Mouse (Mus musculus) neural tube, embryonic 14.5 days (tissue): Measurements from ENCODE around the gene Egln1. TPM values are rescaled to one million over a fixed set of nuclear protein-coding genes. Genes with fewer than 3 reads are reported as not detected.

Experiments used
- ATAC-seq: fragments of 200-750 bp; cut with Nextera tagmentation; 2 replicates; pipeline ENCODE4 v1.8.0; 2017; ENCODE audit warnings: low read depth, mild to moderate bottlenecking, moderate TSS enrichment, moderate library complexity
- H3K27ac ChIP-seq: fragments of 300-500 bp; sonication (generic); 2 replicates; pipeline ENCODE4 v1.5.1; 2014; ENCODE audit warnings: low read depth, mild to moderate bottlenecking, control low read depth, low read length, moderate library complexity, mixed read lengths
- H3K27me3 ChIP-seq: fragments of 300-500 bp; sonication (generic); 2 replicates; pipeline ENCODE4 v1.6.1; 2014; ENCODE audit warnings: low read length; ENCODE audit not compliant: control insufficient read depth, insufficient read depth
- H3K36me3 ChIP-seq: fragments of 300-500 bp; sonication (generic); 2 replicates; pipeline ENCODE4 v1.6.1; 2014; ENCODE audit warnings: low read length, mixed read lengths; ENCODE audit not compliant: control insufficient read depth, insufficient read depth
- H3K4me1 ChIP-seq: fragments of 300-500 bp; sonication (generic); 2 replicates; pipeline ENCODE4 v1.6.1; 2014; ENCODE audit warnings: low read length; ENCODE audit not compliant: control insufficient read depth, insufficient read depth
- H3K4me2 ChIP-seq: fragments of 300-500 bp; sonication (generic); 2 replicates; pipeline ENCODE4 v1.6.1; 2014; ENCODE audit warnings: mild to moderate bottlenecking, low read depth, low read length, control low read depth
- H3K4me3 ChIP-seq: fragments of 300-500 bp; sonication (generic); 2 replicates; pipeline ENCODE4 v1.5.1; 2014; ENCODE audit warnings: low read depth, low read length, control low read depth, mixed read lengths
- H3K9ac ChIP-seq: fragments of 300-500 bp; sonication (generic); replicated peaks from 2 replicates; pipeline ENCODE4 v1.6.1; 2014; ENCODE audit warnings: low read depth, mild to moderate bottlenecking, control low read depth, low read length, mixed read lengths
- H3K9me3 ChIP-seq: fragments of 300-500 bp; sonication (generic); 2 replicates; pipeline ENCODE4 v1.6.1; 2016; ENCODE audit warnings: low read length; ENCODE audit not compliant: control insufficient read depth
- WGBS: fragments of 180-500 bp; shearing (Covaris S2); extraction: QIAGEN DNeasy Blood & Tissue Kit; methylation state at CpG from one replicate; pipeline ENCODE4 v1.1.7; 2014; 5-methylcytosine and 5-hydroxymethylcytosine counted together
- polyA plus RNA-seq: library from polyadenylated mRNA; unstranded; fragments of >200 nt; fragmentation: Nextera tagmentation; extraction: Ambion mirVana; gene quantifications from 2 replicates; pipeline ENCODE4 v1.2.1, GENCODE M21; 2014

Egln1 gene
- polyA plus RNA-seq, 1 experiment from 2014 or later = 25.7 TPM

DNA sequence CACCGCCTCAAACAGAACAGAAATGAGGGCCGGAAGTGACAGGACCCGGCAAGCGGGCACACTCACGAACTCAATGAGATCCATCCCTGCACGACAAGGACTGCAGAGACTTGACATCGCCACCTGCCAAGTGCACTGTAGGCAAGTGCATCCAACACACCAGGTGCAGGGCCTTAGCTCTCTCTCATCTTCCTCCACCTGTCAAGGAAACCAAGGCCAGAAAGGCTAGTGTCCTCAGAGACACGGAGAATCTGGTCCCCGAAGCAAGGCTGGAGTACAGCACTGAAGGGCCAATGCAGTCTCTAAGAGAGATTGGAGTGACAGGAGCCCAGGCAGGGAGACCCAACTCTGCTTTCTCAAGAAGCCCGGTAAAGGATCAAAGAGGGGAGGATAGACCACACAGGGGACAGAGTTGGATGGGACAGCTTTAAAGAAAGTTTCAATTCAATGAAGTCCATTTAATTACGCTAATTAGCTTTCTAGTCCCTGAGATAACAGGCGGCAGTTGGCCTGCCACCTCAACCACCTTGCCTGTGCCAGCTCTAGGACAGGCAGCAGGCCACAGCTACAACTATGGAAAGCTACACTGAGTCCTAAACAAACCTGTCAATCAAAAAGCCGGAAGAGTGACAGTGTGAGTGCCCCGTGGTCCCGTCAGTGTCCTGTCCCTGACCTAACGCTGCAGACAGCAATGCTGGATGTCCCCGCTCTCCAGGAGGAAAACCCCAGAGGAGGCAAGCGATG is 31.2 kb downstream of the Egln1 start:
- H3K4me3 ChIP-seq = no peak overlapping the region
- no peak overlapping the region for H3K27ac ChIP-seq
- H3K9me3 ChIP-seq = no peaks in the 10 kb centered on the region
- H3K27me3 ChIP-seq = no peaks in the 10 kb centered on the region
- H3K4me1 ChIP-seq = peaks cover 10% of the 10 kb centered on the region; the same call in 1 of the 2 replicates
- H3K4me2 ChIP-seq = no peak overlapping the region
- WGBS = 83% methylated on average over 18 of the region's 18 CpGs
- H3K9ac ChIP-seq = no peak overlapping the region
- H3K36me3 ChIP-seq = peaks cover 20% of the 10 kb centered on the region
- no peak for ATAC-seq

DNA sequence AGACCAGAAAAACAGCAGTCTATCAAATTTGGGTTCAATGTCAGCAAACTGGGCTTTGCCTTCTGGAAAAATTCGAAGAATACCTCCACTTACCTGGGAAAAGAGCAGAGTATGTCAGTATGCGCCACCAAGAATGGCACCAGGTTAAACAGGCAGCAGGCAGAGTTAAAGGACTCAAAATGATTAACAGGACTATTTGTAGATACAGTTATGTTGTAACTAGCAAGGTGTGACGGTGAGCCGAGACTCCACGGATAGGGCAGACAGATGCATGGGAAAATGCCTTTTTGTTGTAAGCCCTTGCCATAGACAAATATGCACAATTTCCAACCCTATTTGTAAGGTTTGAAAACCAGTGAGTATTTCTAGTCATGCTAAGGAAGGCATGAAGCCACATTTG is 35.1 kb downstream of the Egln1 start:
- Histone ChIP-seq H3K9me3 (no peaks in the 10 kb centered on the region), H3K36me3 (peaks cover 41% of the 10 kb centered on the region), H3K27ac (no peak overlapping the region), H3K4me3 (no peak overlapping the region), H3K4me1 (no peaks in the 10 kb centered on the region), H3K27me3 (no peaks in the 10 kb centered on the region), H3K9ac (no peak overlapping the region), H3K4me2 (no peak overlapping the region)
- ATAC-seq = no peak
- 98% methylated on average over 5 of the region's 5 CpGs for WGBS

DNA sequence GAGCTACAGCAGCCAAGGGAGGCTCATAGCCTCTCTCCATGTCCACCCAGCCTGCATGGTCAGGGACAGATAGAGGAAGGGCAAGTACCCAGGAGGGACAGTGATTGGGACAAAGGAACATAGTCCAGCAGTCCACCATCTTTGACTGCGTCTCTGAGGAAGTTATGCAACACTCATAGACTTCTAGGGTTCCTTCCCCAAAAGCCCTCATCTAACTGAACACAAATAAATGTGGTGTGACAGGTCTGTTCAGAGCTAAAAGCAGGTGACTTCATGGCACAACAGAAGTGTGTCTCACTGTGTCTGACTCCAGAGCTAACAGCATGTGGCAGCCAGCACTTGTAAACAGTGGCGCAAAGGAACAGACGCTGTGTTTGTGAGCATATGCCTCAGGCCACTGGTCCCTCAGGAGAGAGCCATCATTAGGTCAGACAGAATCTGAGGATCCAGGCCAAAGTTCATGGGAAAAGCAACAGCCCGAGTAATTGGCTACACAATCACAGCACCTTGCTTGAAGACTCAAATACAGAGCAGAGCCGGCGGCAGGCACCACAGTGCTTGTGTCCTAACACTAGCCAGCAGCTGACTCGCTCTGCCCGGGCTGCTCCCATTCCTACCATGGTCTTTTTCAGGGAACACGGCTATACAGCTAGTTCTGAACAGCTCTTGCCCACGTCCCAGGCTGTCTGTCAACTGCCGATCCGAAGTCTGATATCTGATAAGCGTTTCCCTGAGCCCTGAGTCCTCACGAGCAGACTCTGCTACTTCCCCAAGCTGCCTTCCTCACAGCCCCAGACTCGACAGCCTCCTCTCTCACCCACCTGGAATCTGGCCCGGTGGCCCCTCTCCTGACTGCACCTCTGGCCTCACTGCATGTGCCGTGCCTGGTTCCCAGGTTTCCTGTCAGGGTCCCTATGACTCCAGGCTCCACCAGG is 36.9 kb downstream of the Egln1 start:
- H3K4me2 ChIP-seq = no peak overlapping the region
- no peaks in the 10 kb centered on the region for H3K9me3 ChIP-seq
- H3K36me3 ChIP-seq = peaks cover 53% of the 10 kb centered on the region
- no peak overlapping the region for H3K4me3 ChIP-seq
- no peaks in the 10 kb centered on the region for H3K27me3 ChIP-seq
- H3K27ac ChIP-seq = no peak overlapping the region
- no peaks in the 10 kb centered on the region for H3K4me1 ChIP-seq
- no peak overlapping the region for H3K9ac ChIP-seq
- no peak for ATAC-seq
- 80% methylated on average over 17 of the region's 17 CpGs for WGBS

DNA sequence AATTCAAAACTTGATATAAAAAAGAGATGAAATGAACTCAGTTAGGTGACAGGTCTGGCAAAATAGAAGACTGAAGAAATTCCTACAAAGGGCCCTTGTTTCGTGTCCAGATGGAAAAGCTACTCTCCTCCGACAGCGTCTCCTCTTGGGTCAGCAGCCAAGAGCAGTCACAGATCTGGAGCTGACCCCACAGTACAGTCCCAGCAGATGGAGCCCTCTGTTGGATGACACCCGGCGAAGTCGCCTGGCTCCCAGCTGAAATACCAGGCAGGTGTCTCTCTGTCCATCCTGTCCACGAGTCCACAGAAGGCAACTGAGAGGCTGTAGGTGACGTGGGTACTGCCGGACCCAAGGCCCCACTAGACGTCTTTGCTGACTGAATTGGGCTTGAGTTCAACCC is 38.8 kb downstream of the Egln1 start:
- no peak for ATAC-seq
- no peaks in the 10 kb centered on the region for H3K27me3 ChIP-seq
- peaks cover 63% of the 10 kb centered on the region for H3K36me3 ChIP-seq
- H3K4me1 ChIP-seq = no peaks in the 10 kb centered on the region
- 86% methylated on average over 10 of the region's 10 CpGs for WGBS
- no peak overlapping the region for H3K27ac ChIP-seq
- H3K9me3 ChIP-seq = no peaks in the 10 kb centered on the region
- no peak overlapping the region for H3K9ac ChIP-seq
- H3K4me3 ChIP-seq = no peak overlapping the region
- no peak overlapping the region for H3K4me2 ChIP-seq

DNA sequence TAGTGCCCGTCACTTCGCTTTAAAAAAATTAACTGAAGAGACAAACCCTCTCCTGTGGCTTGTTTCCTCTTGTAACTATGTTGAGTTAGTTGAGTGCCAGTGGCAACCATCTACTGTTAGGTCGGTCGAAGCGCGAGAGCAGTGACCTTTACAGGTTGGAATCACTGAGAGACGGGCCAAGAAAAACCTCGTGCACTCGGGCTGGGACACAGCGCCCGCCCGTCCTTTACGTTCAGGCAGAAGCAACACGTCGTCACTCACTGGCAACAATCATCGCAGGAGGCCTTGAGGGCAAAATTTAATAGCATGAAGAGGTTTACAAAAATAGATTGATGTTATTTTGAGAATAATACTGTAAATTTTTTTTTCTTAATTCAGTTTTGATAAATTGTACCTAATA is 39.2 kb downstream of the Egln1 start:
- Histone ChIP-seq H3K27ac (no peak overlapping the region), H3K4me2 (no peak overlapping the region), H3K36me3 (peaks cover 59% of the 10 kb centered on the region), H3K4me3 (no peak overlapping the region), H3K4me1 (no peaks in the 10 kb centered on the region), H3K9me3 (no peaks in the 10 kb centered on the region), H3K27me3 (no peaks in the 10 kb centered on the region), H3K9ac (no peak overlapping the region)
- WGBS = 96% methylated on average over 16 of the region's 16 CpGs
- ATAC-seq = no peak

DNA sequence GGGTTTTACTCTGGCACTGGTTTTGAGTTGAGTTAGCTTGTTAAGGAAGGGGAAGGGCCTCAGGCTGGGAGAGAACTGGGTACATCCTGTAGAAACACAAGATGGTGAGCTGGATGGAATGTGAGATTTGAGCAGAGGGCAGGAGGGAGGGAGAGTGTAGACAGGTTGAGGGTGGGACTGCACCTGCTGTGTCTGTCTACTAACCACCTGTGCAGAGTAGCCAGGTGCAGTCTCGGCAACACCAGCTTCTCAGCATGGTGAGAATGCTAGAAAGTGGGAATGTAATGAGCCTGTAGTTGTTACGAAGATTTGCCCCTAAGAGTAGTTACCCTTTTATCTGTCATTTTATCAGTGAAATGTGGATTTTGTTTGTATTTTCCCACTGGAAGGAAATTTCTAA is 43.6 kb downstream of the Egln1 start:
- Histone ChIP-seq H3K9ac (no peak overlapping the region), H3K4me3 (no peak overlapping the region), H3K27ac (no peak overlapping the region), H3K4me1 (no peaks in the 10 kb centered on the region), H3K9me3 (no peaks in the 10 kb centered on the region), H3K27me3 (no peaks in the 10 kb centered on the region), H3K36me3 (peaks cover 62% of the 10 kb centered on the region), H3K4me2 (no peak overlapping the region)
- 84% methylated on average over 2 of the region's 2 CpGs for WGBS
- no peak for ATAC-seq

DNA sequence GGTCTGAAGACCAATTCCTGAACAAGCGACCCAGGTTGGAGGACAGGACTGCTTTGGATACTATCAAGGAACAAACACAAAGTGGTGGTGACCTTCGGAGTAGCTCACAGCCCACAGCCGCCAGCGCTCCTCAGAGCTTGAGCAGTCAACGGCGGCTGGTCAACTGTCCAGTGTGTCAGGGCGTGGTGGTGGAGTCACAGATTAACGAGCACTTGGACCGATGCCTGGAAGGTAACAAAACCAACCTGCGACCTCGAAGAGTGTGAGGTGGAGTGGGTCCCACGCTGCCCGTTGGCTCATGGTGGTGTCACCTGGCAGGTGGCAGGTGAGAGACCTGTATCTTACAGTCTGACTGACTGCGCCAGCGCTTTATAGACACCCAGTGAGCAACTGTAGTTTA is 45.9 kb downstream of the Egln1 start:
- WGBS = 98% methylated on average over 15 of the region's 15 CpGs
- ATAC-seq = no peak
- Histone ChIP-seq H3K9ac (no peak overlapping the region), H3K27ac (no peak overlapping the region), H3K4me3 (no peak overlapping the region), H3K27me3 (no peaks in the 10 kb centered on the region), H3K9me3 (no peaks in the 10 kb centered on the region), H3K4me2 (no peak overlapping the region), H3K36me3 (peaks cover 55% of the 10 kb centered on the region), H3K4me1 (peaks cover 7% of the 10 kb centered on the region)

DNA sequence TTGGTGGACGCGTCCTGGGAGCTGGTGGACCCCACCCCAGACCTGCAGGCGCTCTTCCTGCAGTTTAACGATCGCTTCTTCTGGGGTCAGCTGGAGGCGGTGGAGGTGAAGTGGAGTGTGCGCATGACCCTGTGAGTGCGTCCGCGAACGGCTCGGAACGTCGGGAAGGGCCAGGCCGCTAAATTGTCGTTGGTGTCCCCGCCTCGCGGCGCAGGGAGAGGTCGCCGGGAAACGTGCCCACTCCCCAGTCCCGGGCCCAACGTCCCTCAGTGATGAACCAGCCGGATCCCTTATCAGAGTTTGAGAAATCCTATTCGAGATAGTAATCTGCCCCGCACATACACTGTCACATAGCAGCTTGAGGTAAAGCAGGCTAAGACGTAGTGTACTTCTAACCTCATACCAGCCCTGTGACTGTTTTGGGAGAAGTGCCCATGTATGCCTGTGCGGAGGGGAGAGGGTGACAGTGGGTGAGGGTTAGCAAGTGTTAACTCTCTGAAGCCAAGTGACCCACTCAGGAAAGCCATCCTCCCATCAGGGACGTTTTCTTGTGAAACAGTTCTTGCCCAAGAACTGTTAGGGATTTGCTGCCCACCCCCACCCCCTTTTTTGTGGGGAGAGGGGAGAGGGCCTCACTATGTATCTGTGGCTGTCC is 50.7 kb downstream of the Egln1 start:
- 8% methylated on average over 30 of the region's 31 CpGs for whole genome bisulfite sequencing
- no peak for ATAC-seq

More for the DNA sequence above, 50.7 kb downstream of the Egln1 start:
- no peaks in the 10 kb centered on the region for H3K27me3 ChIP-seq
- H3K27ac ChIP-seq = peak overlapping the region; percentile 73
- peak overlapping the region; percentile 91 for H3K4me3 ChIP-seq
- H3K9me3 ChIP-seq = no peaks in the 10 kb centered on the region
- peak overlapping the region; percentile 80 for H3K9ac ChIP-seq
- peaks cover 24% of the 10 kb centered on the region for H3K4me1 ChIP-seq
- peak overlapping the region; percentile 95 for H3K4me2 ChIP-seq
- H3K36me3 ChIP-seq = peaks cover 34% of the 10 kb centered on the region
